Mouse (Mus musculus): ENCODE results near the gene Pde8a.
A peak's percentile ranks its signal among the peaks of the same experiment; 100 is the strongest.
"Not testable (repeated sequence)": the region's sequence is repeated elsewhere in the genome, so short reads cannot be mapped to it uniquely, and the experiment has no call there.

Pde8a gene

DNA sequence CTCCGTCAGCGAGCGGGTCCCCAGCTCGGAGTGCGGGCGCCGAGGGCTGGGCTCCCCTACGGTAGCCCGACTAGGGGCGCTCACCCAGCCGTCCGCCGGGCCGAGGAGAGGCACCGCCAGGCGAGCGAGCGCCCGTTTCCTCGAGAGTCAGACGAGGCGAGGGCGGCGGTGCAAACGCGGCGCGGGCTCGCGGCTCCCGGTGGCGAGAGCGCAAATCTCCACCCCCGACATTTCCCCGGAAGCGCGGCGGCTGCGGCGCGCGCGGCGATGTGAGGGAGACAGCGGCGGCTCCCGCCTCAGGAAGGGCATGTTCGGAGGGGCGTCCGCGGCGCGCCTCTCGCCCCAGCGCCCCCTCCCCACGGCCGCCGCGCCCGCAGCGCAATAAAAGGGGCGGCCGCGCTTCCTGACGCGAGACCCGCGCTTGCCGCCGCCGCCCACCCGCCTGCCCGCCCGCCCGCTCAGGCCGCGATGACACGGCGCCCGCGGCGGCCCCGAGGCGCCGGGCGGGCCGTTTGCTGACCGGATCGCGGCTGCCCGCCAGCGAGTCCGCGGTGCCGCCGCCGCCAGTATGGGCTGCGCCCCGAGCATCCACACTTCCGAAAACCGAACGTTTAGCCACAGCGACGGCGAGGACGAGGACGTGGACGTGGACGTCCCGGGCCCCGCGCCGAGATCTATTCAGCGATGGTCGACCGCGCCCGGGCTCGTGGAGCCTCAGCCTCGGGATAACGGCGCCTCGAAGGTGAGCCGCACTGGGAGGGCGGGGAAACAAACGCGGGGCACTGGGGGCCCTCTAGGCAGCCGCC, at the start of gene Pde8a:
Gene Pde8a (plus strand): TSS at position 250 of the 806 bp plus-strand sequence.
- peak; percentile 40 for DNase-seq (ENCODE audit: extremely low spot score, low spot score)

DNA sequence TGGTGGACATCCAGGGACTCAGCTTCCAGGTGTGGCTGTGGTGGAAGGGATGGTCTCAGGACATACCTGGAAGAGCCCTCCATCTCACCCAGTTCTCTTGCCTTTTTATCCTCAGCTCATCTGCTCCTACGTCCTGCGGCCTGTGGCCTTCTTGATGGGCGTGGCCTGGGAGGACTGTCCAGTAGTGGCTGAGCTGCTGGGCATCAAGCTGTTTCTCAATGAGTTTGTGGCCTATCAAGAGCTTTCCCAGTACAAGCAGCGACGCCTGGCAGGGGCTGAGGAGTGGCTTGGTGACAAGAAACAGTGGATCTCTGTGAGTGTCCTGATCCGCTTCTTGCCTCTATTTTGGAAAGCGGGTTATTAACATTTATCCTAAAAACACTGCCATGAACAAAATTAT, 49.0 kb upstream of the Pde8a start:
- DNase-seq (ENCODE audit: extremely low spot score, low spot score), result no peak

DNA sequence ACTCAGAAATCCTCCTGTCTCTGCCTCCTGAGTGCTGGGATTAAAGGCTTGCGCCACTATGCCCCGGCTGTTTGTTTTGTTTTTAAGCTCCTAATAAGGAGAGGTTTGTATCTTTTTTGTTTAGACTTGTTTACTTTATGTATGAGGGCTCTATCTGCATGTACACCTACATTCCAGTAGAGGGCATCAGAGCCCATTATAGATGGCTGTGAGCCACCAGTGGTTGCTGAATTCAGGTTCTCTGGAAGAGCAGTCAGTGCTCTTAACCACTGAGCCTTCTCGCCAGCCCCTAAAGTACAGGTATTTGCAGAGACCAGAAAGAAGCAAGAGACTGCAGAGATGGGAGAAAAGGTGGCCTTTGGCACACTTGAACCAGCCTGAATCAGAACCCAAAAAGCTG, 46.3 kb upstream of the Pde8a start:
- no peak for DNase-seq (ENCODE audit: extremely low spot score, low spot score)

DNA sequence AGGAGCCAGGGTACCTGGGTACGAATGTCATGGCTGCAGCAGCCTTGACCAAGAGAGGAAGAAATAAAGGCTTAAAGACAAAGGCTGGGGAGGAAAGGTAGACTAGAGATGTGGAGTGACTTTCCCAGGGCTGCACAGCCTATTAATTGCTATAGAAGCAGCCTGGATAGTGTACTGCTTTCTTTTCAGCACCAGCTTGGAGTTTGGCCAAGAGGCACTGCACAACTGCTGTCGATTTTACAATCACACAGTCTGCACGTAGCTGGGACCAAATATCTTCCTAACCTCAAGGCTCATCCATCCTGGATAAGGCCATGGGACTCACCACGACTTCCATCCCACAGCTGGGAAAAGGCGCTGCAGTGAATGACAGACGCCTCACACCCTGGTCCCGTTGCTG, 44.0 kb upstream of the Pde8a start:
- DNase-seq (ENCODE audit: extremely low spot score, low spot score), result no peak

DNA sequence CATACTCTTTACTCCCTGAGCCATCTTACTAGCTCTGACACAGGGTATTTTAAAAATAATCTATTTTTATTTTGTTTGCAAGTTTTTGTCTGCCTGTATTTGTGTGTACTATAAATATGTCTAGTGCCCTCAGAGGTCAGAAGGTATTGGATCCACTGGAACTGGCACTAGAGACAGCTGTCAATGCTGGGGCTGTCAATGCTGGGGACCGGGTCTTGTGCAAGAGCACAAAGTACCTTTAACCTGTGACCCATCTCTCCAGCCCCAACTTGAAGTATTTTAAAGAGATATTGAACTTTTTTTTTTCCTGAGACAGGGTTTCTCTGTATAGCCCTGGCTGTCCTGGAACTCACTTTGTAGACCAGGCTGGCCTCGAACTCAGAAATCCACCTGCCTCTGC, 39.5 kb upstream of the Pde8a start:
- no peak for DNase-seq (ENCODE audit: extremely low spot score, low spot score)

DNA sequence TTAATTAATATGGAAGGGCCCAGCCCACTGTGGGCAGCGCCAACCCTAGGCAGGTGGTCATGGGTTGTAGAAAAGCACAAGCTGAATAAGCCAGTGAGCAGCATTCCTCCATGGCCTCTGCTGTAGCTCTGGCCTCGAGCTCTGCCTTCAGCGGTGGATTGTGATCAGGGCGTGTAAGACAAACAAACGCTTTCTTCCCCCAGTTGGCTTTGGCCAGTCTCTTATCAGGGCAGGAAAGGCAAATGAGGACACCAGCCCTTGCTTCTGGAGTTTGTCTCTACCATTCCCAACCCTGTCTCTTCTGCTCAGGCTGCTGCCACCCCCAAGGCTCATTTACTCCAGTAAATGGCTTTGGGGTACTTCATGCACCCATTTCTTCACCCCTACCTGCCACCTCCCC, 38.7 kb upstream of the Pde8a start:
- DNase-seq (ENCODE audit: extremely low spot score, low spot score), result no peak

DNA sequence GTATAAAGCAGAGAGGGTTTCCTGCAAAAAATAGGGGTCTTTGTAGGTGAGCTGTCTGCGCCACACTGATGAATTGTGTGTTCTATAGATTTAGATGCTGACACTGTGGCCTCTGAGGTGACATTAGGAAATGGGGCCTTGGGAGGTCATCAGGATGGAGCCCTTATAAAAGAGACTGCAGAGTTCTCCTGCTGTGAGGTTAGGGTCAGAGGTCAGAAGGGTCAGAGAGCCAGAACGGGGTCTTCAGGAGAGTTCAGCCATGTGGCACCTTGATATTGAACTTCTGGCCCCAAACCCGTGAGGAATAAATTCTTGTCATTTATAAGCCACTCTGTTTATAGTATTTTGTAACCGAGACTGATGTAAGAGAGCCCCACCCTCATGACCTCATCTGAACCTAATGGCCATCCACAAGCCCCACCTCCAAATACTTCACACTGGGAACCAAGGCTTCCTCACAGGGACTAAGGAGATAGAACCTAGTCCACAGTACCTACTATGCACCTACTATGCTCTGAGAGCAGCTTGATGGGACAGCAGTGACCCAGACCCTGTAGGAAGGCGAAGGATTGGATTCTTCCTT, 37.1 kb upstream of the Pde8a start:
- DNase-seq (ENCODE audit: extremely low spot score, low spot score), result no peak

DNA sequence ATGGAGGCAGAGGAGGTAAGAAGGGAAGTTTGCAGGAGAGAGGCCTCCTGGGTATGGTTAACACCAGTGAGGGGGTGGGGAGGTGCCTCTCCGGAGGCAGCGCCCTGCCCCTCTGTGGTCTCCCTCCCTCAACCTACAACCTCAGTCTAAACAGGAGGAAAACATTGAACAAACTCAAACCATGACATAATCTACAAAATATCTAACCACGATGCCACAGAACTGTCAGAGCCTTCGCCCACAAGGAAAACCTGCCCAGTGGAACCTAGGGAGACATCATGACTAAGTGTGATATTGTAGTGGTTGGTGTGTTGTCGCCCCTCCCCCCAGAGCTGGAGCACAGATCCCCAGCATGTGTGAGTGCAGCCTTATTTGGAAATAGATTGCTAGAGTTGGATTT, 33.9 kb upstream of the Pde8a start:
- no peak for DNase-seq (ENCODE audit: extremely low spot score, low spot score)

DNA sequence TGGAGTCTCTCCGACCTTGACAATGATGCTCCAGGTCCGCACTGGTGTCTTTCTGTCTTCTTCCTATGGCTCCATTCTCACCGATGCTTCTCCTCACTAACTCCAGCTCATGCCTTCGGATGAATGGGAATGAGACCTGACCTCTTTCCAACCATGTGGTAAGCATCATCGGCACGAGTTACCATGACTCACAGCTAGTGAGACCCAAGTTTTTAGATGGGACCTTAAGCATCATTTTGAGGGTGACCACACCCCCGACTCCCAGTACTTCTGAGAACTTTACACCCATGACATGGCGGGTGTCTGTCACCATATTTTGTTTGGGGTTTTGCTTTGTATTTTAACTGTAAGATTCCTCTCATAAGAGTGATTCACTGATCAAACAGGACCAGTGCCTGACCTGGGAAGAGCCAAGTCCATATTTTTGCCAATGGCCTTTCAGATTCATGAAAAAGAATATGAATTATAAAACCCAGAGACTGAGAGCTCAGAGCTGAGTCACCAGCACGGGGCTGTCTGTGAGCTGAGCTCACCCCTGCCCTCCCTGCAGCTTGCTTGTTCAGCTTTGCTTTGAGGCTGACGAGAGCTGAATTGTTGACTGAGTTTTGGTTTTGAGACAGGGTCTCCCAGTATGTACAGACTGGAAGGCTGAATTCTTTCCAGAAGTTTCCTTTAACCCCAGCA, 30.8 kb upstream of the Pde8a start:
- DNase-seq (ENCODE audit: extremely low spot score, low spot score), result no peak

DNA sequence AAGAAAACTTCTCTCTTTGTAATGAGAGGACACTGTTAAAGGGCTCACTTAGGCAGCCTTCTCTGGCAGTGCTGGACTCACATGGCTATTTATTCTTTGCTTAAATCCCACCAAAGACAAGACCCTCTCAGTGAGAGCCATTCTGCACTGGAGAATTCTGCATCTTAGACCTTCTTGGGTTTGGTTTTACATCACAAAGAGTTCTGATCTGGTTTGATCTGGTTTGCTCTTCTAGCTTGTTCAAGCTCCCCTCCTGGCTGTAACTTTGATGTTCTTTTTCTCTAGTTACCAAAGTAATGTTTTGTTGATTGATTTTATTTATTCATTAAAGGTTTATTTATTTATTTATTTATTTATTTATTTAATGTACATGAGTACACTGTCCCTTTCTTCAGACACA, 30.2 kb upstream of the Pde8a start:
- DNase-seq (ENCODE audit: extremely low spot score, low spot score), result no peak

DNA sequence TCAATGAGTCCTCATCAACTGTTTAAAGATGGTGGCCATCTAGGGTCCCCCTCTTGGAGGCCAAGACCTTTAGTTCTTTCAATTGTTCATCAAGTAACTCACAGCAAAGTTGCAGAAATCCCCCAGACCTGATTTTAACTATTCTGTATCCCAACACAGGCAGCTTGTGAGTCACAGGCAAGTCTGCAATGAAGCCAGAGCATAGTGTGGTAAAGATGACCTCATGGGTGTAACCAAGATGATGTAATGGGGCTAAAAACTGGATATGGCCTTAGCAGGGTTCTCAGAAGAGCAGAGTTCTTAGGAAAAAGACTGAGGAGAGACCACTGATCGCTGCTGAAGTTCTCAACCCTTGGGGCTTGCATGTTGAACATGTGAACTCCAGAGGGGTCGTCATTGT, 29.3 kb upstream of the Pde8a start:
- no peak for DNase-seq (ENCODE audit: extremely low spot score, low spot score)

DNA sequence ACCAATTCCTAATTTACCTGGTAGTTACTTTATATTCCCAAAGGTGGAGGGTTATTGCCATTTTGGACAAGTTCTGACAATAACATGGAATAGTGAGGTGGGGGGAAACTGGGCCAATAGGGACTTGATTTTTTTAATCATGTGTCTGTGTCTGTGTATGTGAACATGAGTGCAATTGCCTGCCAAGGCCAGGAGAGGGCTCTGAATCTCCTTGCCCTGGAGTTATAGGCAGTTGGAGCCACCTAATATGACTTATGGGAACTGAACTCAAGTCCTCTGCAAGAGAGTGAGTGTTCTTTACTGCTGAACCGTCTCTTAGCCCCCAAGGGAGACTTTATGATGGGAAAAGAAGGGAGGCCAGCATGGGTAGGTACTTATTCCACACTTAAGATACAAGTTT, 28.7 kb upstream of the Pde8a start:
- DNase-seq (ENCODE audit: extremely low spot score, low spot score), result no peak

DNA sequence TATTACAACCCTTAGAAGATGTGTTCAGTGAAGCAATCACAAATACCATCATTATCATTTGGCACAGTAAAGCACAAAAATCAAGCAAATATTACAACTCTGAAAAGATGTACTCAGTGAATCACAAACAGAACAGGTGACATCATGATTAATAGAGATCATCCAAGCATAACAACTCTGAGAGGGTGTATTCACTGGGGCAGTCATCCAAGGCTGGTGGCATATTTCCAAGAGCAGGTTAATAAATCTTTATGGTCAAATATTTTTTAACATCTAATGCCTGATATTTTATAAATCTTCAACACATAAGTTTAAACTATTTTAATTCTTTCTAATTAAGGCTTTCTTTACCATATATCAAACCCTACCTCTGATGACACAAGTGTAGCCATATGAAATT, 27.4 kb upstream of the Pde8a start:
- not testable (repeated sequence) for DNase-seq (ENCODE audit: extremely low spot score, low spot score)

DNA sequence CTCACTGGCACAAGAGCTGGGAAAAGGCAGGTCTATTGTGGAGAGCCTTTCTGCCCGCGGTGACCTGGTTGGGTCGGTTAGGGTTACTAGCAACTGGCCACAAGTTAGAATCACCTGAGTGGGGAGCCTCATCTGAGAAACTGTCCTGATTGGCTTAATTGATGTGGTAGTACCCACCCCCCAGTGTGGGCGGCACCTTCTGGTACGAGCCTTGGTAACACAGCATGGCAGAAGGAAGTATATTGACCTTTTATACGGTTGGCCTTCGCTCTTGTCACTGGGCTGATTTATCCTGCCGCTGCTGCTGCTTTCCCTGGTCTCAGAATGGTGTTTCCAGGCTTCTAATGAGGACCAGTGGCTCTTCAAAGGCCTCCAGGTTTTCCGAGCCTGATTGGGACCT, 24.2 kb upstream of the Pde8a start:
- no peak for DNase-seq (ENCODE audit: extremely low spot score, low spot score)

DNA sequence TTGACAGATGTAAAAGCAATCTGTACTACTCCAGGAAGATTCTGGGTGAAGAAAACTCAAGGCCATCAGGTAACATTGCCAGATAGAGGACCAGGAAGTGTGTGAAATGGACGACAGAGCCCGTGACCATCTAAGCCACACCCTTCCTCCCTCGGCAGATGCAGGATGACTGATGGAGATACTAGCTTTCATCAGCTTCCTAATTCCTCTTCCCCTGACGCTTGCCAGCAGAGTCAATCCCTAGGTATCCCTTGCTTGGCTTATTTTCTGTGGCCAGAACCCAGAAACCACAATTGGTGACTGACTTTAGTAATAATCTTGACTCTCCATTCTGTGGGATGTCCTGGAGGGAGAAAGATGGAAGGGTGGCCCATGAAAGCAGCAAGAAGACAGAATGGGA, 17.9 kb upstream of the Pde8a start:
- DNase-seq (ENCODE audit: extremely low spot score, low spot score), result no peak

DNA sequence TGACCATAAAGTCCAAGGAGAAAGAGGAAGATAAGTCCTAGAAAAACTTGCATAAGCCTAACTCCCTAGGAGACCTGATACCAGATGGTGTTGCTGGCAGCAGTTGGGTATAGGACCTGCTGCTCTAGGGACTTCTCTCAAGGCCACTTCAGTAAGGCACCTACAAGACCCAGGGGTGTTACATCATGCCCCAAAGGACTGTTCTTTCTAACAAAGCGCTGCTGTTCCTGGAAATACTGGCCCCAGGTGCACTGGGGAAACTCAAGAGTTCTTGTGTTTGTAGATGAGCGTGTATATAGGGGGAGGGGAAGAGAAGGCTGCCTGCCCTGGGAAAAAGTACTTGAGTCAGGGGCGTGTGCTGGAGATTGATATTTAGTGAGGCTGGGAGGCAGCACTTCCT, 16.6 kb upstream of the Pde8a start:
- DNase-seq (ENCODE audit: extremely low spot score, low spot score), result no peak

DNA sequence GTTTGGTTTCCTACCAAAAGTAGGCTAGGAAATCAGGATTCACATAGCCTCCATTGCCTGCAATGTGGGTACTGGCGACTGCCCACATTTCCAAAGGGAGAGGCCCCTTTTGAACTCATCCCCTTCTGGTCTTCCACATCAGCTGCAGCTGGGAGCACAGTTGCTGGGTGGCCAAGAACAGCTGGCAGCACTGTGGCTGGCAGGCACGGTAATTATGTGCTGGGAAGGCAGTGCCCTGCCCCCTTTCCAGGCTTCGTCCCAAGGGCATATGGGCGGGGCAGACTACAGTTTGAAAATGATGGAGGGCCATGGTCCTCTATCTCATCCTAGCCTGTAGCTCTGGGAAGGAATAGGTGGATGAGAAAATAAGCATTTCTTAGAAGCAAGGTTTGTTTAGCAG, 14.9 kb upstream of the Pde8a start:
- DNase-seq (ENCODE audit: extremely low spot score, low spot score), result no peak

DNA sequence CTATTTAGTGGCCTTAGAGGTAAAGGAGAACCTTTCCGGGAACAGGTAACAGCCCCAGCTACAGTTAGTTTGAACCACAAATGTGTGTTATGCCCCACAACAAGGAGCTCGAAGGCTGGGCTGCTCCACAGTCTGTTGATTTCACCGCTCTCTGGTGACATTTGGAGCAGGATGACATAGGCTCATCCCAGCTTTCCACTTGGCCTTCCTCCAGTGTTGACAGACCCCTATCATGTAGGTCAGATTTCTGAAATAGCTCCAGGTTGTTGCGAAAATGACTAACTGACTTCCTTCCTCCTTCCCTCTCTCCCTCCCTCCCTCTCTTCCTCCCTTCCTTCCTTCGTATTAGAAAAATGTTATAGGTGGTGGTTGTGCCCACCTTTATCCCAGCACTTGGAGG, 14.3 kb upstream of the Pde8a start:
- DNase-seq (ENCODE audit: extremely low spot score, low spot score), result no peak

DNA sequence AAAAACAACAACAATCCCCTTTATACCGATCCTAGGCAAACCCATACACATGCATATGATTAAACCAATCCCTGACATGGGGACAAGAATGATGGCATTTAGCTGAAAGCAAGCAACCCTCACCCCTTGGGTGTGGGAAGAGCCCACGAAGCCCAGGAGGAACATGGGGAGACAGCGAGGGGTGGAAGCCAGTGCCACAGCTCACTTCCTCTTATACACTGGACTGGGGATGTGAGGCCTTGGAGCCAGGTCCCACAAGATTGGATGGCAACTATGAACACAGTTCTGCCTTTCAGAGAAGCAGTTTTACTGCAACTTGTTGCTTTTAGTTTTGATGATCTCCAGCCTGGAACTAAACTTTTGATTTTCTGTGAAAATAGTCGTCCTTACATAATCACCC, 13.6 kb upstream of the Pde8a start:
- DNase-seq (ENCODE audit: extremely low spot score, low spot score), result no peak

DNA sequence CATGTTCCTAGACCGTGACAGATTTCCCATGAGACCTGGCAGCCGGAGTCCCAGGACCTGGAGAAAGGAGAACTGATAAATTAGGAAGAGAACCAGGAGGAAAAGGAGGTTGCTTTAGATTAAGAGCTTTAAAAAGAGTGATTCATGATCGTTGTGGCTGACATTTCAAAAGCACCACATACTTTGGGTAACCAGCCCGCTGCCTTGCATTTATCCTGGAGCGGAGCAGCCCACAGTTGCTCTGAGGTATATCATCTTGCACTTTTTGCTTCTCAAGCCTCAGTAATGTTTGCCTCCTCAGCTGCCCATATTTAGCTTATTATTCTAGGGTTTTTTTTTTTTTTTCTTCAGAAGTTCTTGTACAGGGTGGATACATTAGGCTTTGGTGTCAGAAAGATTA, 11.0 kb upstream of the Pde8a start:
- no peak for DNase-seq (ENCODE audit: extremely low spot score, low spot score)

DNA sequence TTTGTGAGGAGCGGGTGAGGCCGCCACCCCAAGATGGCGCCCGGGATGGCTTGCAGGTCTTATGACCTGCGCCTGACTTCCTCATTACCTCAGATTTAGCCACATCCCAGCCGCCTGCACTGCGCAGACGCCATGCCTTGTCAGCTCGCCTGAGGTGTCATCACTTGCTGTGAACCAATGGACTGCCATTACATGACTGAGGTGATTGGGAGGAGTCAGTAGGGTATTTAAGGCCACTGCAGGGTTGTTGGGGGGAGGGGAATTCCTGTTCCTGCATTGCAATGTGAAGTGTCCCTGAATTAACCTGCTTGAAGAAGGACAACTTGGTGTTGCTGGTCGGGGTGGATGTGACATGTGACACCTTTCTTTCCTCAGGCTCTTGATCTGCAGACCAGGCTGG, 9.8 kb upstream of the Pde8a start:
- DNase-seq (ENCODE audit: extremely low spot score, low spot score), result not testable (repeated sequence)

DNA sequence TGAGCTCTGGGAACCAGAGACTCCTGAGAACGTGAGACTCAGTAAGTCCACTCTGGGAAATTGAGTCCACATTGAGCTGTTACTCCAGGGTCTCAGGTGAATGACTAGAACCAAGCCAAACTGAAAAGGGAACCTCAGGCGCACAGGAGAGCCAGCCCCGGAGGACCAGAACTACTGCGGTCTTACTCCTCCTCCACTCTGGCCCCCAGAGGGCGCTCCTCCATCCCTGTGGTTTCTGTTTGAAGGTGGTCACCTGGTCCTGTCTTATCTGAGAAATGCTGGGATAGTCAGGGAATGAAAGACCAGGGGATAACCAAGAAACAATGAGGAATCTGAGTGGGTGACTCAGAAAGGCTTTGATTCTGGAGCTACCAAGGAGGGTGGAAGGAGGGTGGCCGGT, 4.5 kb upstream of the Pde8a start:
- peak; percentile 53 for DNase-seq (ENCODE audit: extremely low spot score, low spot score)

All from neural tube, embryonic 10.5 days (tissue).